Mouse (Mus musculus) small intestine, adult 2 months (tissue): Measurements from ENCODE around the gene Cbwd1.

Experiments
- CTCF ChIP-seq: fragments of 200-500 bp; IDR thresholded peaks from 2 replicates; pipeline ENCODE4 v1.5.1; 2012; ENCODE audit warnings: low read depth, mild to moderate bottlenecking, control low read depth, inconsistent platforms, low read length, moderate library complexity, mixed read lengths; ENCODE audit not compliant: insufficient replicate concordance, insufficient read length; ENCODE audit errors: extremely low read depth
- POLR2A ChIP-seq: fragments of 200-500 bp; IDR thresholded peaks from 2 replicates; pipeline ENCODE4 v1.6.1; 2012; ENCODE audit warnings: low read depth, mild to moderate bottlenecking, control low read depth, inconsistent platforms, low read length, moderate library complexity

DNA sequence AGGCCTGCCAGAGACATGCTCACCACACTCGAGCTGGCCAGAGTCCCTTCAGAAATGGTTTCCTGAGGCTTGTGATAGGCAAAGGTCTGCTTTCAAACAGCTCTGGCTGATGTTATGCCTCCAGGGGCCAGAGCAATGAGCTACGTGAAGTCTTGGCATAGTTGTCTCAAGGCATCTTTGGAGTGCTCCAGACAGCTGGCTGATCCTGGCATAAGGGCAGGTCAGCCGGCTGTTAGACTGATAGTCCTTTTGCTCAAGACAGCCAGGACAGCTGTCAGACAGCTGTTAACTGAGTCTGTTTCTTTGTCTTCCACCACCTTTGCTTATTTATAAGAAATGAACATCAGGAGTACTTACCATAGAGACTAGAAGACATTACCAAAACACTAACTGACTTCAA is 74.5 kb downstream of the Cbwd1 start:
- TF ChIP-seq POLR2A = no peak
- TF ChIP-seq CTCF = no peak
